Comparison of ENCODE assay signal across 26 mouse cellular contexts in the genomic region with DNA sequence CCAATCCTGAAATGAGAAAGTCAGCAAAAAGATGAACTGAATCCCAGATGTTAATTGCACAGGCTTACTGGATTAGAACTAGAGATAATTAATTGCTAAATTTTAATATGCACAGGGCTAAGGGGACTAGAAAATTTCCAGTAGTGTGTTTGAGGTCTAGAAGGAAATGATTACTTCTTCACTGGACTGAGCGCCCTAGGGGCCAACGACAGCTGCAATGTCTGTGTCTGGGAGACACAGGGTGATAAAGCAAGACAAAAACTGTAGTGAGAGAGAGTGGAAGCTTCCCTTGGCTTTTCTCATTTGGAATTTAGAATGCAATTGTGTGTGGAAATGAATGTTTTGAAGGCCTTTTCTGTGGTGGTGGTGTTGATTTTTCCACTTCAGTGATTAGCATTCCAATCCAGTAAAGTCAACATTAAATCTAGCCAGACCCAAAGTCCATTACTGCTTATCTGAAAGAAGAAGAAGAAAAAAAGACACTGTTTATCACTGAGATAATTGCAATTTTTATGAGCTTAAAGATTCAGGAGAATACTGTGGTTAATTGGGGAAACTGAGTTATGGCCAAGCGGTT.
DNase-seq lines count a peak whose midpoint lies in the region; ATAC-seq and TF ChIP-seq lines count a peak whose summit lies in the region.
"Had no signal": no experiment of that assay in that cellular context is flagged by ENCODE, and none has a peak within 500 bp of the region (broad histone marks: within the 10 kb centered on the region; RNA-seq: fewer than 3 reads in every experiment).

No protein-coding gene starts in this region.

- no peak overlapping the region for H3K27ac ChIP-seq in hindbrain, embryonic 14.5 days
- no peak overlapping the region for H3K27ac ChIP-seq in hindbrain, postnatal 0 days
- no peak overlapping the region for H3K27ac ChIP-seq in liver, adult 2 months (replicated peaks; ENCODE audit: insufficient read depth, low read depth, low read length)
- no peak overlapping the region for H3K27ac ChIP-seq in liver, postnatal 0 days (ENCODE audit: low read depth)
- no peak overlapping the region for H3K27ac ChIP-seq in neural tube, embryonic 14.5 days (ENCODE audit: low read depth, low read length)
- H3K27ac ChIP-seq in neural tube, embryonic 15.5 days (replicated peaks), result no peak overlapping the region
- no peak overlapping the region for H3K27ac ChIP-seq in forebrain, embryonic 14.5 days (ENCODE audit: low read depth, low read length)
- H3K27ac ChIP-seq: embryonic facial prominence, embryonic 12.5 days; forebrain, embryonic 15.5 days; kidney, embryonic 15.5 days; liver, embryonic 15.5 days; lung, embryonic 15.5 days had no signal

- H3K4me2 ChIP-seq in hindbrain, embryonic 14.5 days (replicated peaks), result no peak overlapping the region
- no peak overlapping the region for H3K4me2 ChIP-seq in hindbrain, postnatal 0 days (ENCODE audit: low read depth, low read length)
- no peak overlapping the region for H3K4me2 ChIP-seq in liver, postnatal 0 days (ENCODE audit: low read depth, low read length)
- no peak overlapping the region for H3K4me2 ChIP-seq in neural tube, embryonic 14.5 days (ENCODE audit: low read depth, low read length)
- no peak overlapping the region for H3K4me2 ChIP-seq in neural tube, embryonic 15.5 days
- no peak overlapping the region for H3K4me2 ChIP-seq in forebrain, embryonic 14.5 days (ENCODE audit: low read length)
- H3K4me2 ChIP-seq: embryonic facial prominence, embryonic 12.5 days; forebrain, embryonic 15.5 days; heart, embryonic 12.5 days; kidney, embryonic 15.5 days; liver, embryonic 15.5 days; lung, embryonic 15.5 days had no signal

- no peaks in the 10 kb centered on the region for H3K79me2 ChIP-seq in liver, adult 2 months (ENCODE audit: control insufficient read depth, insufficient read depth, low read length)

- no peak overlapping the region for H3K9ac ChIP-seq in hindbrain, embryonic 14.5 days
- H3K9ac ChIP-seq in hindbrain, postnatal 0 days (replicated peaks; ENCODE audit: low read length), result no peak overlapping the region
- no peak overlapping the region for H3K9ac ChIP-seq in liver, adult 2 months (ENCODE audit: low read depth, low read length)
- no peak overlapping the region for H3K9ac ChIP-seq in liver, postnatal 0 days (replicated peaks)
- H3K9ac ChIP-seq in neural tube, embryonic 14.5 days (replicated peaks; ENCODE audit: low read depth, low read length), result no peak overlapping the region
- H3K9ac ChIP-seq in neural tube, embryonic 15.5 days (replicated peaks), result no peak overlapping the region
- H3K9ac ChIP-seq in forebrain, embryonic 14.5 days (ENCODE audit: low read length), result no peak overlapping the region
- H3K9ac ChIP-seq: embryonic facial prominence, embryonic 12.5 days; forebrain, embryonic 15.5 days; heart, embryonic 12.5 days; kidney, embryonic 15.5 days; liver, embryonic 15.5 days; lung, embryonic 15.5 days had no signal

- TF ChIP-seq POLR2A in liver, adult 2 months (IDR thresholded peaks at IDR 0.05; ENCODE audit: extremely low read depth, insufficient read depth, low read length), result no peak

- H3K9me3 ChIP-seq in hindbrain, embryonic 14.5 days (ENCODE audit: control insufficient read depth, low read length), result no peaks in the 10 kb centered on the region
- no peaks in the 10 kb centered on the region for H3K9me3 ChIP-seq in hindbrain, postnatal 0 days (ENCODE audit: low read length)
- H3K9me3 ChIP-seq in liver, postnatal 0 days (ENCODE audit: low read length), result no peaks in the 10 kb centered on the region
- H3K9me3 ChIP-seq in neural tube, embryonic 14.5 days (ENCODE audit: control insufficient read depth, low read length), result no peaks in the 10 kb centered on the region
- no peaks in the 10 kb centered on the region for H3K9me3 ChIP-seq in neural tube, embryonic 15.5 days (replicated peaks)
- no peaks in the 10 kb centered on the region for H3K9me3 ChIP-seq in forebrain, embryonic 14.5 days (replicated peaks; ENCODE audit: control insufficient read depth, low read length)
- H3K9me3 ChIP-seq: embryonic facial prominence, embryonic 12.5 days; forebrain, embryonic 15.5 days; heart, embryonic 12.5 days; kidney, embryonic 15.5 days; liver, embryonic 15.5 days; lung, embryonic 15.5 days had no signal

- H3K36me3 ChIP-seq in hindbrain, embryonic 14.5 days (replicated peaks; ENCODE audit: control insufficient read depth, insufficient read depth), result no peaks in the 10 kb centered on the region
- no peaks in the 10 kb centered on the region for H3K36me3 ChIP-seq in hindbrain, postnatal 0 days (ENCODE audit: insufficient read depth, low read length)
- H3K36me3 ChIP-seq in liver, adult 2 months (ENCODE audit: control insufficient read depth, insufficient read depth, low read length), result no peaks in the 10 kb centered on the region
- no peaks in the 10 kb centered on the region for H3K36me3 ChIP-seq in liver, postnatal 0 days (replicated peaks; ENCODE audit: insufficient read depth, low read length)
- no peaks in the 10 kb centered on the region for H3K36me3 ChIP-seq in neural tube, embryonic 14.5 days (ENCODE audit: control insufficient read depth, insufficient read depth, low read length)
- no peaks in the 10 kb centered on the region for H3K36me3 ChIP-seq in neural tube, embryonic 15.5 days
- no peaks in the 10 kb centered on the region for H3K36me3 ChIP-seq in forebrain, embryonic 14.5 days (ENCODE audit: control insufficient read depth, insufficient read depth, low read length)
- H3K36me3 ChIP-seq: embryonic facial prominence, embryonic 12.5 days; forebrain, embryonic 15.5 days; heart, embryonic 12.5 days; kidney, embryonic 15.5 days; liver, embryonic 15.5 days; lung, embryonic 15.5 days had no signal

- no peaks in the 10 kb centered on the region for H3K27me3 ChIP-seq in hindbrain, embryonic 14.5 days (ENCODE audit: control insufficient read depth, insufficient read depth, low read length)
- no peaks in the 10 kb centered on the region for H3K27me3 ChIP-seq in hindbrain, postnatal 0 days (ENCODE audit: insufficient read depth, low read length)
- no peaks in the 10 kb centered on the region for H3K27me3 ChIP-seq in liver, adult 2 months (ENCODE audit: control insufficient read depth, insufficient read depth, low read length)
- no peaks in the 10 kb centered on the region for H3K27me3 ChIP-seq in liver, postnatal 0 days (ENCODE audit: insufficient read depth, low read length)
- no peaks in the 10 kb centered on the region for H3K27me3 ChIP-seq in neural tube, embryonic 14.5 days (ENCODE audit: control insufficient read depth, insufficient read depth, low read length)
- no peaks in the 10 kb centered on the region for H3K27me3 ChIP-seq in neural tube, embryonic 15.5 days (replicated peaks)
- H3K27me3 ChIP-seq in forebrain, embryonic 14.5 days (replicated peaks; ENCODE audit: control insufficient read depth, insufficient read depth, low read length), result no peaks in the 10 kb centered on the region
- H3K27me3 ChIP-seq: embryonic facial prominence, embryonic 12.5 days; forebrain, embryonic 15.5 days; heart, embryonic 12.5 days; kidney, embryonic 15.5 days; liver, embryonic 15.5 days; lung, embryonic 15.5 days had no signal

- peak; percentile 60; the same call in 1 of the 2 replicates for ATAC-seq in hindbrain, embryonic 14.5 days (ENCODE audit: low FRiP score)
- ATAC-seq in hindbrain, postnatal 0 days, result no peak
- ATAC-seq in liver, postnatal 0 days, result no peak
- peak; percentile 54; the same call in 1 of the 2 replicates for ATAC-seq in neural tube, embryonic 14.5 days (ENCODE audit: low read depth)
- no peak for ATAC-seq in neural tube, embryonic 15.5 days (ENCODE audit: low FRiP score)
- no peak for ATAC-seq in forebrain, embryonic 14.5 days
- ATAC-seq: activated CD4-positive, CD25-positive, alpha-beta regulatory T cell, adult 4 months; CD4-positive, CD25-positive, alpha-beta regulatory T cell, adult 4 months; forebrain, embryonic 15.5 days; inflammation-experienced regulatory T-cells, adult 6 months had no signal

- 60% methylated on average over 3 of the region's 3 CpGs for WGBS in hindbrain, embryonic 14.5 days
- 70% methylated on average over 3 of the region's 3 CpGs for WGBS in hindbrain, postnatal 0 days
- 70% methylated on average over 3 of the region's 3 CpGs for WGBS in liver, adult 2 months
- WGBS in liver, postnatal 0 days (ENCODE audit: insufficient replicate concordance), result 70% methylated on average over 3 of the region's 3 CpGs
- WGBS in neural tube, embryonic 14.5 days, result 47% methylated on average over 3 of the region's 3 CpGs
- 47% methylated on average over 3 of the region's 3 CpGs for WGBS in neural tube, embryonic 15.5 days
- WGBS in forebrain, embryonic 14.5 days, result 76% methylated on average over 3 of the region's 3 CpGs

- TF ChIP-seq EP300 in liver, postnatal 0 days (IDR thresholded peaks at IDR 0.05; ENCODE audit: low read depth), result no peak

- H3K4me1 ChIP-seq in hindbrain, embryonic 14.5 days (replicated peaks; ENCODE audit: control insufficient read depth, insufficient read depth, low read length), result no peaks in the 10 kb centered on the region
- H3K4me1 ChIP-seq in hindbrain, postnatal 0 days (ENCODE audit: insufficient read depth, low read length), result no peaks in the 10 kb centered on the region
- no peaks in the 10 kb centered on the region for H3K4me1 ChIP-seq in liver, adult 2 months (ENCODE audit: control insufficient read depth, insufficient read depth, low read length)
- no peaks in the 10 kb centered on the region; the same call in 1 of the 2 replicates for H3K4me1 ChIP-seq in liver, postnatal 0 days (ENCODE audit: insufficient read depth)
- 0 out of 2 replicates have a peak, but pooled peaks cover 2% of the 10 kb centered on the region for H3K4me1 ChIP-seq in neural tube, embryonic 14.5 days (ENCODE audit: control insufficient read depth, insufficient read depth, low read length)
- H3K4me1 ChIP-seq in neural tube, embryonic 15.5 days, result no peaks in the 10 kb centered on the region
- H3K4me1 ChIP-seq in forebrain, embryonic 14.5 days (ENCODE audit: control insufficient read depth, insufficient read depth, low read length), result no peaks in the 10 kb centered on the region
- H3K4me1 ChIP-seq: embryonic facial prominence, embryonic 12.5 days; heart, embryonic 12.5 days; liver, embryonic 15.5 days; lung, embryonic 15.5 days had no signal

- DNase-seq in hindbrain, embryonic 14.5 days (ENCODE audit: low spot score), result no peak
- no peak for DNase-seq in hindbrain, postnatal 0 days (ENCODE audit: low spot score)
- peak; percentile 56 for DNase-seq in liver, adult 2 months (ENCODE audit: extremely low read depth, low read depth, low spot score)
- no peak for DNase-seq in liver, postnatal 0 days
- DNase-seq in forebrain, embryonic 14.5 days (ENCODE audit: low spot score), result no peak
- DNase-seq: adrenal gland, adult 8-10 months; cerebellum, adult 8-10 months; cerebellum, postnatal 25 days; embryo, embryonic 11 days; gastrocnemius, postnatal 25 days; kidney, adult 11 months; liver; right cerebral cortex, adult 18-20 months; spleen, adult 18-20 months; thymus, postnatal 14 days had no signal

- TF ChIP-seq CTCF in hindbrain, postnatal 0 days (IDR thresholded peaks at IDR 0.05; ENCODE audit: low read depth), result no peak
- TF ChIP-seq CTCF in liver, adult 2 months (IDR thresholded peaks at IDR 0.05; ENCODE audit: low read depth, low read length), result no peak
- TF ChIP-seq CTCF in liver, postnatal 0 days (IDR thresholded peaks at IDR 0.05; ENCODE audit: low read depth), result no peak

- no peak overlapping the region for H3K4me3 ChIP-seq in hindbrain, embryonic 14.5 days (replicated peaks; ENCODE audit: low read length)
- H3K4me3 ChIP-seq in hindbrain, postnatal 0 days (ENCODE audit: low read length), result no peak overlapping the region
- no peak overlapping the region for H3K4me3 ChIP-seq in liver, adult 2 months (ENCODE audit: insufficient read depth, low read depth, low read length)
- no peak overlapping the region for H3K4me3 ChIP-seq in liver, postnatal 0 days (ENCODE audit: low read depth, low read length)
- H3K4me3 ChIP-seq in neural tube, embryonic 14.5 days (ENCODE audit: low read depth, low read length), result no peak overlapping the region
- H3K4me3 ChIP-seq in neural tube, embryonic 15.5 days (replicated peaks), result no peak overlapping the region
- no peak overlapping the region for H3K4me3 ChIP-seq in forebrain, embryonic 14.5 days (ENCODE audit: low read depth, low read length)
- H3K4me3 ChIP-seq: embryonic facial prominence, embryonic 12.5 days; forebrain, embryonic 15.5 days; heart, embryonic 12.5 days; kidney, embryonic 15.5 days; liver, embryonic 15.5 days; lung, embryonic 15.5 days had no signal

Comparison
In these comparisons a context has a peak if more than half of its experiments do, and no peak if none do; other contexts are left out.
1. ATAC-seq: peak in hindbrain, embryonic 14.5 days (single experiment) and neural tube, embryonic 14.5 days (single experiment); none in hindbrain, postnatal 0 days (single experiment), liver, postnatal 0 days (single experiment), neural tube, embryonic 15.5 days (single experiment) and forebrain, embryonic 14.5 days (single experiment).